Mouse (Mus musculus) embryonic fibroblast, embryonic 13.5 days (primary cell): ENCODE data around the gene Nlgn1. TPM values are rescaled to one million over a fixed set of nuclear protein-coding genes. Genes with fewer than 3 reads are reported as not detected.
"Not testable (repeated sequence)": the region's sequence is repeated elsewhere in the genome, so short reads cannot be mapped to it uniquely, and the experiment has no call there.

Experiments used
- H3K27ac ChIP-seq: 2 replicates; pipeline ENCODE4 v1.5.1; 2012; ENCODE audit warnings: low read length, control low read depth, inconsistent platforms; ENCODE audit not compliant: insufficient read depth
- H3K4me1 ChIP-seq: 2 replicates; pipeline ENCODE4 v1.6.1; 2011; ENCODE audit warnings: low read length; ENCODE audit not compliant: control insufficient read depth, insufficient read depth
- H3K4me3 ChIP-seq: 2 replicates; pipeline ENCODE4 v1.5.1; 2011; ENCODE audit warnings: mild to moderate bottlenecking, control low read depth, low read length; ENCODE audit not compliant: insufficient read depth
- CTCF ChIP-seq: IDR thresholded peaks from 2 replicates; pipeline ENCODE4 v1.5.1; 2011; ENCODE audit warnings: mild to moderate bottlenecking, control low read depth, low read length, moderate library complexity, borderline replicate concordance; ENCODE audit not compliant: insufficient read depth
- POLR2A ChIP-seq: IDR thresholded peaks from 2 replicates; pipeline ENCODE4 v1.6.1; 2011; ENCODE audit warnings: low read depth, mild to moderate bottlenecking, control low read depth, low read length, moderate library complexity
- polyA plus RNA-seq: library from polyadenylated mRNA; stranded (reverse); fragments of >200 nt; gene quantifications from 2 replicates; pipeline ENCODE4 v1.2.4, GENCODE M21; 2011; ENCODE audit warnings: low read depth; ENCODE audit not compliant: missing spikeins, insufficient read length

The Nlgn1 gene
- polyA plus RNA-seq, 1 experiment, result 0.26 TPM

DNA sequence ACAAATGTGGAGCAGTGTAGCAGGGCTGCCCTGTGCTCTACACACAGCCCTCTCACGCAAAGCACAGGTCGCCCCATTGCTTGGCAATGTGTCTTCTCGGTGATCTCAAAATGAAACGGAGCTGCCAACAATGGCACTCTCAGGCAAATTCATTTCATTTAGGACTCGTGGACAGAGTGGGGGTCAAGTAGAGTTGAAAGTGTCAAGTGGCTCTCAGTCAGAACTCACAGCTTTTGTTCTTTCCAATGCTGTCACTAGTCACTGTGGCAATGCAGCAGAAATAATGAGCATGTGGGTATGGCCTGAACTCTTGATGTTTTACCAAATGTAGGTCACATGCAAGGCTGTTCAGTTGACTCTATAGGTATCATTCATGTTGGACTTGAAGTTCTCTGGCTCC, 756.7 kb downstream of the Nlgn1 start:
- H3K4me1 ChIP-seq, result no peaks in the 10 kb centered on the region
- no peak for TF ChIP-seq POLR2A
- no peak overlapping the region for H3K4me3 ChIP-seq

DNA sequence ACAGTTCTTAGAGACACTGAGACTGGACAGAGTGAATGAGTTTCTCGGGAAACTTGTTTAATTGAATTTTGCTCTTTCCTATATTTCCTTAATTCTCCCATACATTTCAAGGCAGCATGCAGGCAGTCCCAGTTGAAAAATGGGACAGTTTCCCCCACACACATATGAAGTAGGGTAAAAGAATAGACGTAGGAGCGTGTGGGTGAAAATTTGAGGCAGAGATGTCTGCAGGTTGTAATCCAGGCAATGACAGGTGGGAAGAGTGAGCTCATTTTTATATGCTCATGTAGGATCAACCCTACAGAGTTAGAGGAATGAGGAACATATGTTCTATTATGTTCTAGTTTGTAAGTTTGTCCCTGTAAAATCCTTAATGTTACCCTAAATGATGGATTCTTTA, 757.4 kb downstream of the Nlgn1 start:
- Histone ChIP-seq H3K27ac (no peak overlapping the region), H3K4me3 (no peak overlapping the region), H3K4me1 (no peaks in the 10 kb centered on the region)
- TF ChIP-seq POLR2A, result no peak
- no peak for TF ChIP-seq CTCF

More for the DNA sequence above, 756.7 kb downstream of the Nlgn1 start:
- H3K27ac ChIP-seq, result no peak overlapping the region

DNA sequence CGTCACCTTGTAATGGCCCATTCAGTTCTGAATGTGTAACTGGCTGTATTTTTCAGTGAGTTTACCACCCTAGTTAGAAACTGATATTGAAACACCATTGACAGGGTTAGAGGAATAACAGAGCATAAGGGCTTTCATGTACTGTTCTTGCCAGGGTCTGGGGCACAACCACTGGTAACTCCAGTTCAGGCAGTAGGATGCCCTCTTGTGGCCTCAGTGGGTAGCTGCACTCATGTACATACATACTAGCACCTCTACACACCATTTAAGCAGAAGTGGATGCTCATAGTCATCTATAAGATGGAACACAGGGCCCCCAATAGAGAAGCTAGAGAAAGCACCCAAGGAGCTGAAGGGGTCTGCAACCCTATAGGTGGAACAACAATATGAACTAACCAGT, 773.7 kb downstream of the Nlgn1 start:
- not testable (repeated sequence) for H3K27ac ChIP-seq, H3K4me1 ChIP-seq, H3K4me3 ChIP-seq
- TF ChIP-seq CTCF, result peak; percentile 4; the same call in 1 of the 2 replicates

DNA sequence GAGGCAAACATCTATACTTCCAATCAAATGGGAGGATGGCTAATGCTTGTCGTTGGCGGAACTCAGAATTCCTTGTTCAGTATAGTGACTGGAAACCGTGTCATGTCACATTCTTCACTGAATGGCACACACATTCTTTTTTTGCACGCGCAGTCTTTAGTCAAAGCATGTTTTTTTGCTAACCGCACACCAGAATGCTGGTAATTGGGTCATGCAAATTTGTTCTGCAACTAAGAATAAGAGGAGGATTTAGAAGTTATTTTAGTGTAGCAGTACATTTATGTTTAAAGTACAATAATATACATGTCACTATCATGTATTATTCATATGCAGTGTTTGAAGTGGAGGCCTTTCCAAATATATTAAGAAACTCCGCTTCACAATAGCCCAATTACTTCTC, 783.2 kb downstream of the Nlgn1 start:
- not testable (repeated sequence) for H3K4me1 ChIP-seq, H3K4me3 ChIP-seq

DNA sequence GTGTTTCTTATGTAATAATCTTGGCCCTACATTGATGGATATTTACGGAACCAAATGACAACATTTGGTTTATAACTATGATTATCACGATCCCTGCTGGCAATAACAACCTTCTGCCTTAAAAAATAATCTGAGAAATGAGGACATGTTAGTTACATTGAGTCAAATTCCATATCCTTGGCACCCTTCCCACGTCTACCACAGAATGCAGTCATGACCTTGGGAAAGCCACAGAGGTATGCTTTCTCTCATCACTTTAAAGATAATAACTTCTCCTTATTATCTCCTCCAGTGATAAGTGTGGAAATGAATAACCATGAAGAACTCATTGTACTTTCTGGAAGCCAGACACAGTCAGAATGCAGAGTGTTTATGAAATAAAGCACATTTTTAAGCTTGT, 808.0 kb downstream of the Nlgn1 start:
- not testable (repeated sequence) for H3K4me1 ChIP-seq, H3K4me3 ChIP-seq

More for the DNA sequence above, 783.2 kb downstream of the Nlgn1 start:
- H3K27ac ChIP-seq, result not testable (repeated sequence)

DNA sequence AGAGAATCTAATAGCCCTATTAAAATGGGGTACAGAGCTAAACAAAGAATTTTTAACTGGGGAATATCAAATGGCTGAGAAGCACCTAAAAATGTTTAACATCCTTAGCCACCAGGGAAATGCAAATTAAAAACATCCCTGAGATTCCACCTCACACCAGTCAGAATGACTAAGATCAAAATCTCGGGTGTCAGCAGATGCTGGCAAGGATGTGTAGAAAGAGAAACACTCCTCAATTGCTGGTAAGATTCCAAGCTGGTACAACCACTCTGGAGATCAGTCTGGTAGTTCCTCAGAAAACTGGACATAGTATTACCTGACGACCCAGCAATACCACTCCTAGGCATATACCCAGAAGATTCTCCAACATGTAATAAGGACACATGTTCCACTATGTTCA, 869.2 kb downstream of the Nlgn1 start:
- no peaks in the 10 kb centered on the region for H3K4me1 ChIP-seq
- H3K4me3 ChIP-seq, result no peak overlapping the region
- no peak for TF ChIP-seq CTCF
- TF ChIP-seq POLR2A, result no peak
- no peak overlapping the region for H3K27ac ChIP-seq

More for the DNA sequence above, 808.0 kb downstream of the Nlgn1 start:
- not testable (repeated sequence) for H3K27ac ChIP-seq

DNA sequence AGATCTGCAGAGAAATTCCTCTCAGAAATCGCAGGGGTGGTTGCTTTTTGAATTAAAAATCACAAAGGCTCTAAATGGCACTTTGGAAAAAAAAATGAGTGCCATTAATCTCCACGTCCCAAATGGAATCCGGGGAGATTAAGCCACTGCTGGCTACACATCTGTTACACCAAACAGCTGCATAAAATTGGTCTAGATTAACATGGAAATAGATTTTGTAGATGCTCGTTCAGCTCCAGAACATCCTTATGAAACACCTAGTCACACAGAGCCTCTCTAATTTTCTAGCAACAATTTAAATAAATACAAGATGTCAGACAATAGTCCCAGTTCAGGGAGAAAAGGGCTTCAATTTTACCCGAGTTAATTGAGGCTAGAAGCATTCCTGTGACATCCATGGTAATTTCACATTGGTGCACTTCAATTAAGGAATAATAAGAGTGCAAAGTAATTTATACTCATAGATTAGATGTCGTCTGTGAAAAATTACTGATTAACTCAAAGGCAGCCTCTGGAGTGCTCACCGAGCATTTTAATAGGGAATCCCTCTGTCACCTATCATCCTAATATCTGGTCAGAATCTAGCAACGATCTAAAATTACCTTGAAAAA, 875.9 kb downstream of the Nlgn1 start:
- no peak overlapping the region for H3K4me3 ChIP-seq
- H3K4me1 ChIP-seq, result no peaks in the 10 kb centered on the region

DNA sequence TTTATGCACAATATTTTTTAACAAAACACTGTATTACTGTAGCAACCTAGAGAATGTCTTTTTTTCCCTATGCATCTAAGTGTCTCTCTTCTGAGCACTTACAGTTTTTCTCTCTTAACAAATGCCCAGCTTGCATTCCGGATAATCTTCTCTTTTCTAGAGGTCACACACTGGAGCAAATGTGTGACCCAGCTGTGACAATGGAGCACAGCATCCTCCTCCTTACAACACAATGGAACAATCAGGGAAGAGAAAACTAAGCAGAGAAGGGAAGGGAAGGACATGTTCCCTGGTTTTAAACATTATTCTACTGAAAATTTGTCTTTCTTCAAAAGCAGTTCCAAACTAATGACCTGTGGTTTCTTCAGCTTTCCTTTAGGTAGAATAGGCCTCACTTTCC, 879.9 kb downstream of the Nlgn1 start:
- H3K27ac ChIP-seq, result no peak overlapping the region
- TF ChIP-seq POLR2A (no peak), CTCF (no peak)
- H3K4me1 ChIP-seq, result no peaks in the 10 kb centered on the region
- no peak overlapping the region for H3K4me3 ChIP-seq

More for the DNA sequence above, 875.9 kb downstream of the Nlgn1 start:
- TF ChIP-seq POLR2A (no peak), CTCF (no peak)
- H3K27ac ChIP-seq, result no peak overlapping the region

DNA sequence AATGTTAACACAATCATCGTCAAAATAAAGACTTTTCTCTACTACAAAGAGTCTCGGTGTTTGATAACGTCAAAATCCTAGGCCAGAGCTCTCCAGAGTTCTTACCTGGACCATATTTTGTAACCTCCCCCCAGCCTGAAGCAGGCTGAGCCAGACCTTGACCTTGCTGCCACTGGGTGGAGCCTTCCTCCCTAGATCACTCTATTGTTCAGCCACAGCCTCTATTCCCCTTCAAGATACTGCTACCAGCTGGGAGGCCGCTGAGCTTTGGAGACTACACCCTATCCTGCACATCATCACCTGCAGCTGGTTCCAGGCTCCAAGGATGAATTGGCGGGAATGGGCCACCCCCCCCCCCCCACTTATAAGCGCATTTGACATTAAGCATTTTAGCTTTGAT, 881.8 kb downstream of the Nlgn1 start:
- Histone ChIP-seq H3K27ac (no peak overlapping the region), H3K4me1 (no peaks in the 10 kb centered on the region), H3K4me3 (no peak overlapping the region)
- TF ChIP-seq POLR2A (no peak), CTCF (no peak)

DNA sequence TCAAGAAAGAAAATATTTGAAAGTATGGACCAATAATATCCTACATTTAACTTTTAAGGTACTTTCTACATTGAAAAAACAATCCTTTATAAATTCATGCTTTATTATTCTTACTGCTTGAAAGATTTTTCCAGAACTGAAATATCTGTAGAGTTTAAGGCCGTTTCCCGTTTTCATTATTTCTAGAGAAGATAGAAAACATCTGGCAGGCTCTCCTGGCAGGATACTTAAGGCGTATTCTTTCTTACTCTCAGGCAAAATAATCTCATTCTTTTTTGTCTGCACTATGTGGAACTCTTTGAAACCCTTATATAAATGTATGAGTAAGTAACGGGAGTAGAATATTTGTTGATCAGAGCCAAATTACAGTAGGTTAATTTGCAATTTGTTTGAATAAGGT, 882.9 kb downstream of the Nlgn1 start:
- Histone ChIP-seq H3K4me3 (no peak overlapping the region), H3K27ac (no peak overlapping the region), H3K4me1 (no peaks in the 10 kb centered on the region)
- no peak for TF ChIP-seq POLR2A
- no peak for TF ChIP-seq CTCF

DNA sequence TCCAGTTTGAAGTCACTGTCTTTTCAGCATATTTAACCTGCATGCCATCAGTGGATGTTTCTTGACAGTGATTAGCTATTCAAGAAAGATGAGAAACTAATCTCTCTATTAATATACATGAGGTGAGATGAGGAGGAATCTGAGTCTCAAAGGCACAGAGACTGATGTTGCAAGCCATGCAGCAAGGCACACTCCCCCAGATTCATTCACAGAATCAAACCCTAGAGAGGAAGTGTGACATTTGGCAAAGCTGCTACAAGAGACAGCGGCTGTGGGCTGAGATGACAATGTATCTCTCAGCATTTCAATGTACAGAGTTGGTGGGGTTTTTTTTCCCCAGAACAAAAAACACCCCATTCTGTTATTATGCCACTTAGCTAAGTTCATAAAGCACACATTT, 885.1 kb downstream of the Nlgn1 start:
- no peak overlapping the region for H3K27ac ChIP-seq
- no peak for TF ChIP-seq CTCF
- no peak overlapping the region for H3K4me3 ChIP-seq
- H3K4me1 ChIP-seq, result no peaks in the 10 kb centered on the region
